In the genomic region with DNA sequence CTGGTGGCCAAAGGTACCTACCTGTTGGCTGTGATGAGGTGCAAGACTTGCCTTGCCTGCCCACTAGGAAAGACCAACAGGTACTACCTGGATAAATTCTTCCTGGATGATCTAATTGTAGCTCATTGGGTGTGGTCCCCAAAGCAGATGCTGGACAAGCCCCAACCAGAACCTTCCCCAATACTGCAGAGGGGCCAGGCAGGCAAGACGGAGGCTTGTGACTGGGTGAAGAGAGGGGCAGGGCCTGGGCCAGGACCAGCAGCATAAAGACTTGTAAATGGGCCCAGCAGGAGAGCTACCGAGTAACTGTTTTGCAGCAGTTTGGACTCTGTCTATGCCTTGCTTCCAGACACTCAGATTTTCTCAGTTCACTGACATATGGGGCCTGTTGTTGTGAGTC, we compare ENCODE assay signal across 16 mouse cellular contexts. TPM values are rescaled to one million over a fixed set of nuclear protein-coding genes. Genes with fewer than 3 reads are reported as not detected.
DNase-seq lines count a peak whose midpoint lies in the region; ATAC-seq and TF ChIP-seq lines count a peak whose summit lies in the region.
"Had no signal": no experiment of that assay in that cellular context is flagged by ENCODE, and none has a peak within 500 bp of the region (broad histone marks: within the 10 kb centered on the region; RNA-seq: fewer than 3 reads in every experiment).

No protein-coding gene starts in this region.

- H3K27me3 ChIP-seq in forebrain, embryonic 12.5 days, result peaks cover 51% of the 10 kb centered on the region
- H3K27me3 ChIP-seq in forebrain, embryonic 15.5 days, result peaks cover 17% of the 10 kb centered on the region; the same call in 1 of the 2 replicates
- H3K27me3 ChIP-seq in liver, postnatal 0 days (ENCODE audit: insufficient read depth, low read length), result peaks cover 35% of the 10 kb centered on the region
- peaks cover 57% of the 10 kb centered on the region for H3K27me3 ChIP-seq in liver, embryonic 12.5 days (replicated peaks)

- TF ChIP-seq POLR2A in bone marrow macrophage, adult 2 months (IDR thresholded peaks at IDR 0.05; ENCODE audit: borderline replicate concordance, low read depth, low read length), result no peak

- DNase-seq in liver, postnatal 0 days, result no peak
- peak; percentile 56 for DNase-seq in 416B (ENCODE audit: low read depth)
- no peak for DNase-seq in left cerebral cortex, adult 9 months (ENCODE audit: low spot score in 2 of 2)
- no peak for DNase-seq in layer of hippocampus, postnatal 25 days (ENCODE audit: extremely low spot score in 1 of 2, low spot score in 1 of 2)
- DNase-seq: adrenal gland, postnatal 10 days; cerebellum, adult 8-10 months; gastrocnemius, postnatal 25 days; heart, postnatal 10 days; left cerebral cortex, postnatal 4 days; spleen, adult 18-20 months; thymus, postnatal 36 days had no signal

- no peak overlapping the region for H3K9ac ChIP-seq in forebrain, embryonic 12.5 days
- no peak overlapping the region for H3K9ac ChIP-seq in forebrain, embryonic 15.5 days (replicated peaks)
- H3K9ac ChIP-seq in liver, postnatal 0 days (replicated peaks), result no peak overlapping the region
- H3K9ac ChIP-seq in liver, embryonic 12.5 days, result no peak overlapping the region
- H3K9ac ChIP-seq: liver, embryonic 14.5 days had no signal

- no peak for TF ChIP-seq EP300 in liver, postnatal 0 days (IDR thresholded peaks at IDR 0.05; ENCODE audit: low read depth)

- no peak for ATAC-seq in forebrain, embryonic 12.5 days (ENCODE audit: low FRiP score)
- ATAC-seq in forebrain, embryonic 15.5 days (replicated peaks), result no peak
- ATAC-seq in liver, postnatal 0 days, result no peak
- no peak for ATAC-seq in liver, embryonic 12.5 days

- H3K4me1 ChIP-seq in forebrain, embryonic 12.5 days, result peaks cover 28% of the 10 kb centered on the region
- H3K4me1 ChIP-seq in forebrain, embryonic 15.5 days, result peaks cover 18% of the 10 kb centered on the region
- H3K4me1 ChIP-seq in liver, postnatal 0 days (ENCODE audit: insufficient read depth), result peaks cover 14% of the 10 kb centered on the region
- peaks cover 15% of the 10 kb centered on the region for H3K4me1 ChIP-seq in liver, embryonic 12.5 days
- peaks cover 69% of the 10 kb centered on the region for H3K4me1 ChIP-seq in bone marrow macrophage, adult 2 months (ENCODE audit: control insufficient read depth, insufficient read depth, low read length)

- H3K4me2 ChIP-seq in forebrain, embryonic 12.5 days, result 0 out of 2 replicates have a peak overlapping the region, but pooled peaks have one; percentile 97
- no peak overlapping the region for H3K4me2 ChIP-seq in forebrain, embryonic 15.5 days (replicated peaks)
- H3K4me2 ChIP-seq in liver, postnatal 0 days (ENCODE audit: low read depth, low read length), result peak overlapping the region; percentile 83; the same call in 1 of the 2 replicates
- no peak overlapping the region for H3K4me2 ChIP-seq in liver, embryonic 12.5 days

- no peak overlapping the region for H3K27ac ChIP-seq in forebrain, embryonic 12.5 days
- H3K27ac ChIP-seq in forebrain, embryonic 15.5 days (replicated peaks), result no peak overlapping the region
- H3K27ac ChIP-seq in liver, postnatal 0 days (ENCODE audit: low read depth), result no peak overlapping the region
- H3K27ac ChIP-seq in liver, embryonic 12.5 days, result no peak overlapping the region
- H3K27ac ChIP-seq in bone marrow macrophage, adult 2 months (ENCODE audit: insufficient read depth, low read depth, low read length), result no peak overlapping the region
- H3K27ac ChIP-seq: liver, embryonic 14.5 days had no signal

- WGBS in forebrain, embryonic 12.5 days, result 33% methylated on average over 2 of the region's 2 CpGs
- WGBS in forebrain, embryonic 15.5 days, result 42% methylated on average over 2 of the region's 2 CpGs
- WGBS in liver, postnatal 0 days (ENCODE audit: insufficient replicate concordance), result 73% methylated on average over 2 of the region's 2 CpGs
- WGBS in liver, embryonic 12.5 days (ENCODE audit: insufficient replicate concordance), result 71% methylated on average over 2 of the region's 2 CpGs

- no peak overlapping the region for H3K4me3 ChIP-seq in forebrain, embryonic 12.5 days (replicated peaks)
- H3K4me3 ChIP-seq in forebrain, embryonic 15.5 days, result no peak overlapping the region
- 0 out of 2 replicates have a peak overlapping the region, but pooled peaks have one; percentile 58 for H3K4me3 ChIP-seq in liver, postnatal 0 days (ENCODE audit: low read depth, low read length)
- no peak overlapping the region for H3K4me3 ChIP-seq in liver, embryonic 12.5 days
- H3K4me3 ChIP-seq in bone marrow macrophage, adult 2 months (ENCODE audit: insufficient read depth, low read length), result peak overlapping the region; percentile 88

- H3K9me3 ChIP-seq in forebrain, embryonic 12.5 days, result no peaks in the 10 kb centered on the region
- no peaks in the 10 kb centered on the region for H3K9me3 ChIP-seq in forebrain, embryonic 15.5 days
- H3K9me3 ChIP-seq in liver, postnatal 0 days (ENCODE audit: low read length), result no peaks in the 10 kb centered on the region
- H3K9me3 ChIP-seq in liver, embryonic 12.5 days (replicated peaks), result no peaks in the 10 kb centered on the region

- no peak for TF ChIP-seq CTCF in liver, postnatal 0 days (IDR thresholded peaks at IDR 0.05; ENCODE audit: low read depth)
- no peak for TF ChIP-seq CTCF in bone marrow macrophage, adult 2 months (IDR thresholded peaks at IDR 0.05; ENCODE audit: low read depth, low read length)

- H3K36me3 ChIP-seq in forebrain, embryonic 12.5 days (replicated peaks), result no peaks in the 10 kb centered on the region
- H3K36me3 ChIP-seq in forebrain, embryonic 15.5 days, result no peaks in the 10 kb centered on the region
- no peaks in the 10 kb centered on the region for H3K36me3 ChIP-seq in liver, postnatal 0 days (replicated peaks; ENCODE audit: insufficient read depth, low read length)
- H3K36me3 ChIP-seq in liver, embryonic 12.5 days, result no peaks in the 10 kb centered on the region

RNA-seq across cellular contexts. Expression of gene Slco4a1, which starts 1.6 kb away (rescaled TPM):
- 4.0 and 4.1 TPM in 2 replicates for polyA plus RNA-seq in forebrain, embryonic 12.5 days (2016; fragmentation: Nextera tagmentation; extraction: Ambion mirVana)
- 1.2 and 1.4 TPM in 2 replicates for polyA plus RNA-seq in forebrain, embryonic 15.5 days (2015; fragmentation: Nextera tagmentation; extraction: Ambion mirVana)
- 0.86 and 0.91 TPM in 2 replicates for polyA plus RNA-seq in liver, postnatal 0 days (2015; fragmentation: Nextera tagmentation; extraction: Ambion mirVana)
- 1.0 and 1.4 TPM in 2 replicates for polyA plus RNA-seq in liver, embryonic 12.5 days (2016; fragmentation: Nextera tagmentation; extraction: Ambion mirVana)
- polyA plus RNA-seq in bone marrow macrophage, adult 2 months (2012; ENCODE audit: insufficient read depth, insufficient read length, missing spikeins), result 35.7 and 36.4 TPM in 2 replicates
- 1 to 10 TPM in 1 of 2 experiments, under 1 TPM in 1; 0.96 to 1.2 TPM for total RNA-seq in layer of hippocampus, postnatal 25 days (2021)
- total RNA-seq: gastrocnemius, postnatal 25 days had no signal

RNA-seq across cellular contexts. Expression of gene Ntsr1, which starts 42.1 kb away (rescaled TPM):
- polyA plus RNA-seq in forebrain, embryonic 12.5 days (2016; fragmentation: Nextera tagmentation; extraction: Ambion mirVana), result 0.55 and 0.67 TPM in 2 replicates
- polyA plus RNA-seq in forebrain, embryonic 15.5 days (2015; fragmentation: Nextera tagmentation; extraction: Ambion mirVana), result 6.6 and 8.0 TPM in 2 replicates
- polyA plus RNA-seq in liver, postnatal 0 days (2015; fragmentation: Nextera tagmentation; extraction: Ambion mirVana), result not detected in 2 replicates
- 0.12 and 0.31 TPM in 2 replicates for polyA plus RNA-seq in liver, embryonic 12.5 days (2016; fragmentation: Nextera tagmentation; extraction: Ambion mirVana)
- not detected in 2 replicates for polyA plus RNA-seq in bone marrow macrophage, adult 2 months (2012; ENCODE audit: insufficient read depth, insufficient read length, missing spikeins)
- total RNA-seq in layer of hippocampus, postnatal 25 days (2021), result 1 to 10 TPM; 4.4 TPM
- total RNA-seq: gastrocnemius, postnatal 25 days had no signal

Comparison
In these comparisons a context has a peak if more than half of its experiments do, and no peak if none do; other contexts are left out.
1. H3K4me2 ChIP-seq: peak in forebrain, embryonic 12.5 days (single experiment) and liver, postnatal 0 days (single experiment); none in forebrain, embryonic 15.5 days (single experiment) and liver, embryonic 12.5 days (single experiment).
2. H3K4me3 ChIP-seq: peak in liver, postnatal 0 days (single experiment) and bone marrow macrophage, adult 2 months (single experiment); none in forebrain, embryonic 12.5 days (single experiment), forebrain, embryonic 15.5 days (single experiment) and liver, embryonic 12.5 days (single experiment).